Mouse (Mus musculus) B cell, adult 67 days (primary cell): ENCODE data around the gene Rpain. TPM values are rescaled to one million over a fixed set of nuclear protein-coding genes. Genes with fewer than 3 reads are reported as not detected.

ENCODE experiments used
- total RNA-seq, 2 experiments: library from RNA; stranded (reverse); gene quantifications; 4 replicates each; pipeline ENCODE4 v1.2.4; 2023

The Rpain gene
- total RNA-seq = 10 to 100 TPM; 56.6 to 60.3 TPM

DNA sequence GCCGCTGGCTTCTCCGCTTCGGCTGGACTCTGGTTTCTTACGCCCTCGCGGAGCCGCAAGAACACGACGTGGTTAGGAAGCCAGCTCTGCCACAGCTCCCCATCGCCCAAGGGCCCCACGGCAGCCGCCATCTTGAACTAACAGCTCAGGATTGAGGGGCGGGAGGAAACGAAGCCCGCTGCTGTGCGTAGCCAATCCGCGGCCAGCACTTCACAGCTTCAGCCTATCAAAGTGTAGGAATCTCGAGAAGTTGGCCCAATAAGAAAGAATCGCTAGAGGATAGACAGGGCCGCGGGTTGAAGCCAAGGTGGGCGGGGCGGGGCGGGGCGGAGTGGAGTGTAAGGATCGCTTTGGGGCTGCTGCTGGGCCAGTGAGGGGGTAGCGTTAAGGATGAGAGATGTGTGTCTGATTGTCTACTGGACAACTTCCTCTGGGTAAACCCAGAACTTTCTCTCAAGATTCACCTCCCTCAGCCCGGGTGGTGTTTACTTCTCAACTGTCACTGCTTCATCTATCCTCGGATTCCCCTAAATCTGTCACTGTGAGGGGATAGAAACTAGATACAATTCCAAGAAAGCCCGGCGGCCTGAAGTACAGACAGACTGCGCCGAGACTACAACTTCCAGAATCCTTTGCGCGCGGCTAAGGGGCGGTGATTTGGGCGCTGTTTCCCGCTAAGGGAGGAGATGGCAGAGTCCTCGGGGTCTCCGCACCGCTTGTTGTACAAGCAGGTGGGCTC, at the start of gene Rpain, which contains the start of gene Nup88:
Gene Rpain, plus strand, starts transcription at position 393 of the 739 bp plus-strand sequence.
Gene Nup88, minus strand, starts transcription at position 153 of the 739 bp plus-strand sequence.

DNA sequence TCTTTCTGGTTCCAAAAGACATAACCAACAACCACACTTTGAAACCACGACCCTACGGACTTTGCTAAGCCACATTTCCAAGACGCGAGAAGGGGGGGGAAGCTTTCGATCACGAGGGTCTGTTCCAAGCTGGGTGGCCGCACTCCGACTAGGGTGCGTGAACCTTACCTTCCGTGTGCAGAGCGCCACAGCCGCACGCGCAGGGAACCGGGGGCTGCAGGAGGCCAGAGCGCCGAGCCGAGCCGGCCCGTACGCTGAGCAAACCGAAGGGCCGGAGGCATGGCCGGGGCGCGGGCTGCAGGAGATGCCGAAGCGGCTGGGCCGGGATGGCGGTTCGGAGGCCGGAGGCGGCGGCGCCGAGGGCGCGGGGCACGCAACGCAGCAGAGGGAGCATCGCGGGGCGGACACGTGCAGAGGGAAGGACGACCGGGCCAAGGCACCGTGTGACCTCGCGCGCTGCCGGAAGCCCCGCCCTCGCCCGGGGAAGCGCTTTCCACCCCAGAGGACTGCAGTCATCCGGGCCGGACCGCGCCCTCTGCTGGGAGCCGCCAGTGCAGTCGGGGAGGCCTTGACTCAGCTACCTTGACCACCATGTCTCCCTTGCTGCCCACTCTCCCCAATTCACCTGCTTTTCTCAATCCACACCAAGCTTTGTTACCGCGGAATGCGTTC, 12.7 kb downstream of the Rpain start, which contains the start of gene C1qbp:
Gene C1qbp, minus strand, starts transcription at position 470 of the 672 bp plus-strand sequence.

DNA sequence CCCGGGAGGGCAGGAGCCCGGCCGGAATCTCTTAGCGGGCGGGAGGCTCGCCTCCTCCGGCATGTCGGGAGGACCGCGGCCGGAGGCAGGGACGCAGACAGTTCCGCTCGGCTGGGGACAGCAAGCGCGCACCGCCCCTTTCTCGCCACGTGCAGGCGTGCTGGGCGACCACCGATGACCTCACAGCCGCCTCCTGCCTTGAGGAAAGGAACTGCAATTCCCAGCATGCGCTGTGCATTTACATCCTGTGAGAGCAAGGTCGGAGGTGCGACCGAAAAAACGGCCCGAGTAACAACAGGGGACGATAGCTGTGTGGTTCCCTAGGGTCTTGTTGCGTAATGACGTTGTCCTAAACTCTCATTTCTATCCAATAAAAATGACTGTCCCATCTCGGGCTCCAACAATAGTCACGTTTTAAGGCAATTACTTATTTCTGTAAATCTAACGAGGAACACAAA, 34.3 kb downstream of the Rpain start, which contains the start of gene Dhx33:
Gene Dhx33, minus strand, starts transcription at position 122 of the 458 bp plus-strand sequence.

DNA sequence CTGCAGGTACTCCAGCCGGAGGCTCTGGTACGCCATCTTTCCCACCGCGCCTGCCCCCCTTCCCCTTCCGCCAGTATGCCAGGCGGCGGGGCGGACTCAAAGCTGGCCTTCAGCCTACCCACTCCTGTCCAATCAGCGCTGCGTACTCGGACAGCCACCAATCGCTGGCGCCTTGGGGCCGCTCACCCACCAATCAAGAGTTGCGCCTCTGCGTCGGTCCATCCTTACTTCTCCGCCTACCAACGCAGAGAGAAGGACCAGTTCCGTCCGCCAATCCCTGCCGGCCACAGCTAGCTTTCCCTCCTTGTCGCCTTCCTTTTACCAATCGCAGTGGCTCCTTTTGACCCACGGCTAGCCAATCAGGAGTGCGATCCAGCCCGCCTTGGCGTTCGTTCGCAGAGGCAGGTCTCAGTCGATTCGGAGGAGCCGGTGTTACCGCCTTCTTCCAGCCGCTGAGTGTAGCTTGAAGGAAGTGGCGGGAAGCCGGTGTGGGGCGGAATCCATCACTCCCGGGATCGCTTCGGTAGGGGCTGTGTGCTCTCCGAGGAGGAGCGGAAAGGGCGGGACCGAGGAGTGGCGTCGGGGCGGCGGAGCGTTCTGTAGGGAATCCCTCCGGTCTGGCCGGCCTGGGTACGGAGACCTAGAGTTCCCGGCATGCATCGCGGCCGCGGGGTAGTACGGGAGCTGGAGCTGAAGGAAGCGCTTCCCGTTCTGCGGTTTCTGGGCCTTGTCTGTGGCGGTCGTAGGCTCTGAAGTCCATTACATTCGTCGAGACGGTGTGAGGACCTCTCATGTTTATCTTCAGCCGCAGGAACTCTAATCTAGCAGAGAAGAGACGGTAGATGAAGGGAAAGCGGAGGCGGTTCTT, 49.4 kb downstream of the Rpain start, which contains the start of the genes Mis12 and Derl2:
Gene Mis12, plus strand, starts transcription at position 411 of the 868 bp plus-strand sequence.
Gene Derl2, minus strand, starts transcription at position 641 of the 868 bp plus-strand sequence.

Other genes with a start within 250 kb of the Rpain start
- 1 to 10 TPM; 1.8 to 5.4 TPM for gene Zfp3, start 206.0 kb upstream of the Rpain start, total RNA-seq
- gene Scimp, start 157.6 kb upstream of the Rpain start, total RNA-seq = 10 to 100 TPM; 28.9 to 29.8 TPM
- 10 to 100 TPM; 57.1 to 57.7 TPM for gene Rabep1, start 125.4 kb upstream of the Rpain start, total RNA-seq
- 100 to 1,000 TPM; 109 to 131 TPM for gene Nup88, start 240 bp upstream of the Rpain start, total RNA-seq
- 10 to 100 TPM; 79.5 to 82.5 TPM for gene C1qbp, start 12.8 kb downstream of the Rpain start, total RNA-seq
- gene Dhx33, start 34.2 kb downstream of the Rpain start, total RNA-seq = 10 to 100 TPM; 34.5 to 41.6 TPM
- gene Mis12, start 49.4 kb downstream of the Rpain start, total RNA-seq = 10 to 100 TPM; 13.4 to 19.7 TPM
- 10 to 100 TPM; 30.2 to 33.7 TPM for gene Derl2, start 49.6 kb downstream of the Rpain start, total RNA-seq
- not detected for gene 6330403K07Rik, start 63.3 kb downstream of the Rpain start, total RNA-seq
- gene Nlrp1a, start 174.5 kb downstream of the Rpain start, total RNA-seq = 1 to 10 TPM; 2.8 to 2.9 TPM